Comparison of ENCODE assay signal across 20 mouse cellular contexts in the genomic region with DNA sequence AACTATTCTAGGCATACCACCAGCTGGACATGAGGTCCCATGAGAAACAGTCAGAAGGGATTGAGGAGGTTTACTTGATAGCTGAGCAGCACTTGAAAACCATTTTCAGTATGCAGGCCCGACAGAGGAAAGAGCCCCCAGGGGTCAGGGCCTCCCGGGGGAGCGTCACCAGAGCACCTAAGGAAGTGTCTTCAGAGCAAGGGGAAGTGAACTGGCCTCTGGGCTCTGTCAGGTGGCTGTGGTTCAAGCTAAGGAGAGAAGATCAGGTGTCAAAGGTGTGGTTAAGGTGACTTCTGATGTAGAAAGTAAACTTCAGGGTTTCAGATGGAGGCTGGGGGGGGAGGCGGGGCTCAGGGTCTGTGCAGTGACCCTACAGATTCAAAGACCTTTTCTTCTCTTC. TPM values are rescaled to one million over a fixed set of nuclear protein-coding genes. Genes with fewer than 3 reads are reported as not detected.
DNase-seq lines count a peak whose midpoint lies in the region; ATAC-seq and TF ChIP-seq lines count a peak whose summit lies in the region.
"Had no signal": no experiment of that assay in that cellular context is flagged by ENCODE, and none has a peak within 500 bp of the region (broad histone marks: within the 10 kb centered on the region; RNA-seq: fewer than 3 reads in every experiment).

No protein-coding gene starts in this region.

- no peak overlapping the region for H3K27ac ChIP-seq in kidney, embryonic 15.5 days
- 0 out of 2 replicates have a peak overlapping the region, but pooled peaks have one; percentile 15 for H3K27ac ChIP-seq in small intestine, adult 2 months (ENCODE audit: insufficient read depth, low read depth, low read length)
- no peak overlapping the region for H3K27ac ChIP-seq in hindbrain, embryonic 12.5 days
- H3K27ac ChIP-seq in gastrocnemius, adult 2 months: no peak overlapping the region
- H3K27ac ChIP-seq: forebrain, embryonic 13.5 days; heart, embryonic 13.5 days; macrophage; stomach, embryonic 15.5 days had no signal

- no peak for TF ChIP-seq CTCF in small intestine, adult 2 months (IDR thresholded peaks at IDR 0.05; ENCODE audit: extremely low read depth, insufficient read length, insufficient replicate concordance, low read depth, low read length)
- no peak for TF ChIP-seq CTCF in gastrocnemius, adult 2 months (IDR thresholded peaks at IDR 0.05)

- ATAC-seq in kidney, embryonic 15.5 days (replicated peaks; ENCODE audit: low FRiP score): 0 out of 2 replicates have a peak, but pooled peaks have one; percentile 40
- peak; percentile 23; the same call in 1 of the 2 replicates for ATAC-seq in common myeloid progenitor, adult 5-6 weeks (replicated peaks; ENCODE audit: low read depth, poor library complexity, severe bottlenecking)
- no peak for ATAC-seq in hindbrain, embryonic 12.5 days (ENCODE audit: low FRiP score)
- ATAC-seq: forebrain, embryonic 13.5 days had no signal

- no peak overlapping the region for H3K4me3 ChIP-seq in kidney, embryonic 15.5 days (replicated peaks)
- H3K4me3 ChIP-seq in small intestine, adult 2 months (ENCODE audit: low read depth, low read length): no peak overlapping the region
- no peak overlapping the region for H3K4me3 ChIP-seq in hindbrain, embryonic 12.5 days
- no peak overlapping the region for H3K4me3 ChIP-seq in gastrocnemius, adult 2 months
- H3K4me3 ChIP-seq: forebrain, embryonic 13.5 days; heart, embryonic 13.5 days; stomach, embryonic 15.5 days had no signal

- no peak overlapping the region for H3K9ac ChIP-seq in kidney, embryonic 15.5 days
- H3K9ac ChIP-seq in hindbrain, embryonic 12.5 days: no peak overlapping the region
- H3K9ac ChIP-seq: forebrain, embryonic 13.5 days; heart, embryonic 13.5 days; stomach, embryonic 15.5 days had no signal

- no peaks in the 10 kb centered on the region for H3K27me3 ChIP-seq in kidney, embryonic 15.5 days
- H3K27me3 ChIP-seq in small intestine, adult 2 months (ENCODE audit: control insufficient read depth, insufficient read depth, low read length): no peaks in the 10 kb centered on the region
- H3K27me3 ChIP-seq in hindbrain, embryonic 12.5 days: no peaks in the 10 kb centered on the region
- H3K27me3 ChIP-seq: forebrain, embryonic 13.5 days; stomach, embryonic 15.5 days had no signal

- H3K4me1 ChIP-seq in kidney, embryonic 15.5 days: peaks cover 9% of the 10 kb centered on the region; the same call in 1 of the 2 replicates
- H3K4me1 ChIP-seq in small intestine, adult 2 months (ENCODE audit: control insufficient read depth, insufficient read depth, insufficient read length, low read length): peaks cover 9% of the 10 kb centered on the region; the same call in 1 of the 2 replicates
- no peaks in the 10 kb centered on the region for H3K4me1 ChIP-seq in hindbrain, embryonic 12.5 days
- H3K4me1 ChIP-seq: forebrain, embryonic 13.5 days; stomach, embryonic 15.5 days had no signal

- H3K9me3 ChIP-seq in kidney, embryonic 15.5 days (replicated peaks): no peaks in the 10 kb centered on the region
- no peaks in the 10 kb centered on the region for H3K9me3 ChIP-seq in hindbrain, embryonic 12.5 days (replicated peaks)
- H3K9me3 ChIP-seq: forebrain, embryonic 13.5 days; heart, embryonic 13.5 days; stomach, embryonic 15.5 days had no signal

- TF ChIP-seq POLR2A in small intestine, adult 2 months (IDR thresholded peaks at IDR 0.05; ENCODE audit: low read depth, low read length): no peak

- DNase-seq in kidney, adult 9 months: no peak
- DNase-seq in thymus, postnatal 25 days: peak; percentile 19
- DNase-seq in adrenal gland, postnatal 10 days: no peak
- no peak for DNase-seq in gastrocnemius, adult 2 months
- DNase-seq: cerebellum, postnatal 14 days; heart, postnatal 36 days; kidney, adult 18-20 months; kidney, postnatal 25 days; layer of hippocampus, adult 9-11 months; liver; lung, adult 2 months; midbrain, embryonic 14.5 days had no signal

- H3K36me3 ChIP-seq in kidney, embryonic 15.5 days: no peaks in the 10 kb centered on the region
- no peaks in the 10 kb centered on the region for H3K36me3 ChIP-seq in small intestine, adult 2 months (ENCODE audit: control insufficient read depth, insufficient read depth, low read length)
- no peaks in the 10 kb centered on the region for H3K36me3 ChIP-seq in hindbrain, embryonic 12.5 days
- H3K36me3 ChIP-seq: heart, embryonic 13.5 days; stomach, embryonic 15.5 days had no signal

- H3K4me2 ChIP-seq in kidney, embryonic 15.5 days: no peak overlapping the region
- H3K4me2 ChIP-seq in hindbrain, embryonic 12.5 days (replicated peaks): no peak overlapping the region
- H3K4me2 ChIP-seq: forebrain, embryonic 13.5 days; heart, embryonic 13.5 days; stomach, embryonic 15.5 days had no signal

- WGBS in kidney, embryonic 15.5 days: 30% methylated on average over 4 of the region's 4 CpGs
- 43% methylated on average over 4 of the region's 4 CpGs for WGBS in small intestine, adult 2 months
- WGBS in hindbrain, embryonic 12.5 days: 43% methylated on average over 4 of the region's 4 CpGs

- intact Hi-C loops in gastrocnemius, adult 2 months (cut with DNase I): no loop called here

RNA-seq across cellular contexts. Expression of a gene that starts 57.3 kb away (rescaled TPM):
- polyA plus RNA-seq in kidney, embryonic 15.5 days (2015; fragmentation: Nextera tagmentation; extraction: Ambion mirVana): 15.9 and 16.0 TPM in 2 replicates
- 4.3 and 4.6 TPM in 2 replicates for total RNA-seq in common myeloid progenitor, adult 5-6 weeks (2017)
- polyA plus RNA-seq in small intestine, adult 2 months (2012; rRNA removed): 10.7 and 22.2 TPM in 2 replicates
- 3.6 and 3.9 TPM in 2 replicates for polyA plus RNA-seq in hindbrain, embryonic 12.5 days (2016; fragmentation: Nextera tagmentation; extraction: Ambion mirVana)
- 10 to 100 TPM; 47.0 to 94.0 TPM for total RNA-seq in adrenal gland, postnatal 10 days (2021)
- total RNA-seq in gastrocnemius, adult 2 months (2021): 100 to 1,000 TPM in 1 of 2 experiments, 10 to 100 TPM in 1; 70.0 to 124 TPM
